Mouse (Mus musculus) hindbrain, embryonic 10.5 days (tissue): ENCODE measurements around the gene Myb. TPM values are rescaled to one million over a fixed set of nuclear protein-coding genes. Genes with fewer than 3 reads are reported as not detected.
"Not testable (repeated sequence)": the region's sequence is repeated elsewhere in the genome, so short reads cannot be mapped to it uniquely, and the experiment has no call there.

Source experiments
- DNase-seq: peaks from one replicate; pipeline ENCODE4 v3.0.0-alpha.2; 2017; ENCODE audit warnings: low spot score
- H3K27ac ChIP-seq: fragments of 300-500 bp; sonication (generic); 2 replicates; pipeline ENCODE4 v1.5.1; 2016; ENCODE audit warnings: mild to moderate bottlenecking, moderate library complexity
- H3K27me3 ChIP-seq: fragments of 300-500 bp; sonication (generic); 2 replicates; pipeline ENCODE4 v1.6.1; 2016; ENCODE audit warnings: mild to moderate bottlenecking; ENCODE audit not compliant: poor library complexity, insufficient read depth, severe bottlenecking
- H3K36me3 ChIP-seq: fragments of 300-500 bp; sonication (generic); 2 replicates; pipeline ENCODE4 v1.6.1; 2016; ENCODE audit warnings: mild to moderate bottlenecking, moderate library complexity
- H3K4me1 ChIP-seq: fragments of 300-500 bp; sonication (generic); replicated peaks from 2 replicates; pipeline ENCODE4 v1.6.1; 2016; ENCODE audit warnings: mild to moderate bottlenecking
- H3K4me3 ChIP-seq: fragments of 300-500 bp; sonication (generic); 2 replicates; pipeline ENCODE4 v1.5.1; 2016; ENCODE audit warnings: mild to moderate bottlenecking, moderate library complexity
- H3K9me3 ChIP-seq: fragments of 300-500 bp; sonication (generic); 2 replicates; pipeline ENCODE4 v1.6.1; 2016; ENCODE audit warnings: mild to moderate bottlenecking, moderate library complexity
- WGBS: fragments of 180-500 bp; shearing (Covaris S2); methylation state at CpG from one replicate; pipeline ENCODE4 v1.1.7; 2016; 5-methylcytosine and 5-hydroxymethylcytosine counted together
- polyA plus RNA-seq: library from polyadenylated mRNA; unstranded; fragments of >200 nt; fragmentation: Nextera tagmentation; extraction: Ambion mirVana; gene quantifications from 2 replicates; pipeline ENCODE4 v1.2.1, GENCODE M21; 2016

Gene Myb
- polyA plus RNA-seq, 1 experiment from 2014 or later = 4.3 TPM

DNA sequence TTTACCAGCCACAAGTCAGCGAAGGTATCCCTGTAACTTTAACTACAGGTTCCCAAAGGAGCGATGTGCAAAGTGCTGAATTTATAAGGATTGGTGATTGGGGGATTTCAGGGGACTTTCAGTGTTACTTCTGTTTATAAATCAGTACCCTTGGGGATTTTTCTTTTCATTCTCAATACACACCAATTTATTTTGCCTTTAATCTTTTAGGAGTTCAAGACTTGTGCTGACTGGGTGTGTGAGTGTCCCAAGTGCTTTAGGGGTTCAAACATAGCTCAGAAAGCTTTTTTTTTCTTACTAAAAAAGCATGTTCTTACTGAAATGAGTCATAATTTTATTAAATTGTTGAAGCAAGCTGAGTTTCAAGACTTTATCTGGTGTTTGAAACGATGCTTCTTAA, 1.3 kb upstream of the Myb start:
- DNase-seq = no peak
- H3K9me3 ChIP-seq = no peaks in the 10 kb centered on the region
- H3K4me1 ChIP-seq = peaks cover 32% of the 10 kb centered on the region
- no peak overlapping the region for H3K27ac ChIP-seq
- H3K27me3 ChIP-seq = peaks cover 66% of the 10 kb centered on the region
- H3K4me3 ChIP-seq = peak overlapping the region; percentile 79; the same call in 1 of the 2 replicates
- H3K36me3 ChIP-seq = no peaks in the 10 kb centered on the region
- 49% methylated on average over 3 of the region's 3 CpGs for WGBS

DNA sequence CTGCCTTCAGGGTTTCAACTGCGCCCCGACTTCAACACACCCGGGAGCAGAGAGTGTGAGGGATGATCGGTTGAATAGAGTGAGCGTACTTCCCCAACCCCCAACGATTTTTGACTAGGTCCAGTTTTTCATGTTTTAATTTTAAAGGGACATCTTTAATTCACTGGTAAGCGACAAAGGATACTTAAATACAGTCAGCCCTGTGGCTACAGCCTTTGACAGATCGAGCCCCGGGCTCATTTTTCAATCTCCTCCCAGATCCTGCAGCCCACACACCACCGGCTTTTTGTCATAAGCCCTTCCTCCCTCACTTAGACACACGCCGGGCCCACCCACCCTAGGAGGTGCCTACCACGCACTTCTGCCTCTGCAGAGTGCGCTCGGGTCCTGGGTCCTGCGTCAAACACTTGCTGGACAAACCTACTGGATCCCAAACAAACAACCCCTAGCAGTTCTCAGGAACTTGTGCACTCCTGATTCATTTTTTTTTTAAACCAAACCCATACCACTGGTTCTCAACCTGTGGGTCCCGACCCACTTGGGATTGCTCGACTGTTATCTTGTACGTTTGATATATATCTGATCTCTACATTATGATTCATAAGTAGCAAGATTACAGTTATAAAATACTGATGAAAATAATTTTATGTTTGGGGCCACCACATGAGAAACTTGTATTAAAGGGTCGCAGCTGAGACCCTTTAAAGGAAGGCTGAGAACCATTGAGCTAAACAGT, 743 bp upstream of the Myb start:
- H3K4me1 ChIP-seq = peaks cover 32% of the 10 kb centered on the region
- no peaks in the 10 kb centered on the region for H3K9me3 ChIP-seq
- 2% methylated on average over 20 of the region's 20 CpGs for WGBS
- peak overlapping the region; percentile 96 for H3K27ac ChIP-seq
- no peaks in the 10 kb centered on the region for H3K36me3 ChIP-seq
- peak; percentile 62 for DNase-seq
- peaks cover 71% of the 10 kb centered on the region for H3K27me3 ChIP-seq
- peak overlapping the region; percentile 79 for H3K4me3 ChIP-seq

DNA sequence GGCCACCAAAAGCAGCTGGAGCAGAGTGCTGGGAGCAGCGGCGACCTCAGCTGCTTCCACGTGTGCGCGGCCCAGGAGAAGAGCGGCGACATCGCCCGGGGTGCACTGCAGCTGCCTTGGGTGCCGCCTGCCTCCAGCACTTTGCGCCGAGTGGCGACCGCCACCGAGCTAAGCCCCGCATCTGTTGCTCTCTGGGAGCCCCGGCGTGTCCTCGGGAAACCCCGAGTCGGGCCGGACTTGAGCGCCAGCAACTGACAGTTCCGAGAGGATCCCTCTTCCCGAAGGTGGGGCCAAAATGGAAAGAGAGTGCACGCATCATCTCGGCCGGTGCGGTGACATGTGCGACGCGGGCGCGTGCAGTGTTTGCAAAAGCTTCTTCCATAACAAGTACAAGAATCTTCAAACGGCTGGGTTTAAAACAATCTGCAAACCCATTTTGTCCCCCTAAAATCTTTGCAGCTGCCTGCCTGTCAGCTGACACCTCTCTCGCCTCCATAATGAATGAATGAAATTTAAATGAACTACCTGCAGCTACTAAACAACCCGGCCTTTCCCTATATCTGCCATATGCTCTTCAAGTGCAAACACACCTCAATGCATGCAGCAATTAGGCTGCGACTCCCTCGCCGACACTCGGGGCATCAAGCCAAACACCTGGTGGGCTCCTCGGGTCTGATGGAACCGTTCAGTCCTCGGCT, 938 bp downstream of the Myb start:
- peak overlapping the region; percentile 96 for H3K27ac ChIP-seq
- no peaks in the 10 kb centered on the region for H3K9me3 ChIP-seq
- H3K4me1 ChIP-seq = peaks cover 32% of the 10 kb centered on the region
- no peaks in the 10 kb centered on the region for H3K36me3 ChIP-seq
- DNase-seq = peak; percentile 61
- under 1% methylated on average over 44 of the region's 44 CpGs for WGBS
- H3K4me3 ChIP-seq = peak overlapping the region; percentile 79
- H3K27me3 ChIP-seq = peaks cover 74% of the 10 kb centered on the region

DNA sequence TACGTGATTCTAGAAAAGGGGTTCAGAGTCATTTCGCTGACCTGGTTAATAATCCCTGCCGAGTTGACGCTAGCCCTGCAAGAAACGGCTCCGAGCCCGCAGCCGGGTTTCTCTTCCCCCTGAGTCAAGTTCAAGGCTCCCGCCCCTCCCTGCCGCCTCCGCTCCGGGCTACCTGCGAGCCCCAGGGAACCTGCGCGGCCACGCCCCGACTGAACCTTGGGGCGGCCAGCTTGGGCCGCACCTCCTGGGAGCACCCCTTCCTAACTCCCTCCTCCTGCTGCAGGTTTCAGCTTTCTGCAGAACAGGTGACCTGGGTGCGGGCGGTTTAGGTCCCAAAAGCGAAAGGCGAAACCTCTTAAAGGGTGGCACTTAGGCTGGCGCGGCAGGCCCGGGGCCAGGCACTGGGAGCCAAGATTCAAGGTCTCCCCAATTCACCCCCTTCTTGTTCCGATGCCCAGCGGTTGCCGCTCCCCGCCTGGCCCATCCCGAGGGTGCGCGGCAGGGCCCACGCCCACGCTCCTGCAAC, 1.8 kb downstream of the Myb start:
- Histone ChIP-seq H3K4me3 (peak overlapping the region; percentile 79), H3K9me3 (no peaks in the 10 kb centered on the region), H3K36me3 (0 out of 2 replicates have a peak, but pooled peaks cover 2% of the 10 kb centered on the region), H3K27me3 (peaks cover 67% of the 10 kb centered on the region), H3K4me1 (peaks cover 32% of the 10 kb centered on the region), H3K27ac (peak overlapping the region; percentile 67; the same call in 1 of the 2 replicates)
- WGBS = under 1% methylated on average over 35 of the region's 35 CpGs
- DNase-seq = peak; percentile 43

DNA sequence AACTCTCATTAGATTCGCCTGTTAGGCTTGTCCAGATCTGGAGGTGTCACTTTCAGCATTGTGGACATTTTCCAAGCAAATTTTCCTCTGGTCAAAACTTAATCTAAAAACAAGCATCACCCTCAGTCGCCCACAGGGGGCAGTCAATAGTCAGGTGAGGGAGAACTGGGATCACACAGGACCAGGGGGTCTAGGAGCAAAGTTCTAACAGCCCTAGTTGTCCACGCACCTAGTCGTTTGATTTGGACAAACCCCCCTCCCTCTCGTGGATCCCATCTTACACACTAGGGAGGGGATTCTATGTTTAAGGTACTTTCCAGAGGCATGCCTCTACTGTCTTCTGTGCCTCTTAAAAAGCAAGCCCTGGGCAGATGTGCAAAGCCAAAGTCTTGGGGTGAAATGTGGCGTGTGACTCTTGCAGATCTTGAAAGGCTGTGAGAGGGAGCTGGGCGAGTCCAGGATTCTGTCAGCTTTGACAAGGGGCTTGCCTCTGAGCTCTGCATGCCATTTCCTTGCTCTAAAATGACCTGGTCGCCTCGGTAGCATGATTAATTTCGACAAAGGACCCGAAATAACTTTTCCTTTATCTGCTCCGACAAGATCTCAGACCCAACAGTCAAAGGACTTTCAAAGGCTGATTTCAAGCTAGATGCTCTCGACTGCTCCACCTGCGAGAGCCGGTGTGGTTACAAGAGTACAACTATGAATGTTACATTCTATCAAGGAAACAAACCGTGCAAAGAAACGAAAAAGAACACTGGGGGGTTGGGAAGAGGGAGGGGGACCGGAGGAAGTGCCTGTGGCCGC, 2.5 kb downstream of the Myb start:
- peak; percentile 58 for DNase-seq
- WGBS = 3% methylated on average over 19 of the region's 19 CpGs
- H3K27ac ChIP-seq = no peak overlapping the region
- H3K9me3 ChIP-seq = no peaks in the 10 kb centered on the region
- H3K36me3 ChIP-seq = peaks cover 8% of the 10 kb centered on the region
- peaks cover 32% of the 10 kb centered on the region for H3K4me1 ChIP-seq
- peaks cover 60% of the 10 kb centered on the region for H3K27me3 ChIP-seq
- H3K4me3 ChIP-seq = peak overlapping the region; percentile 79

DNA sequence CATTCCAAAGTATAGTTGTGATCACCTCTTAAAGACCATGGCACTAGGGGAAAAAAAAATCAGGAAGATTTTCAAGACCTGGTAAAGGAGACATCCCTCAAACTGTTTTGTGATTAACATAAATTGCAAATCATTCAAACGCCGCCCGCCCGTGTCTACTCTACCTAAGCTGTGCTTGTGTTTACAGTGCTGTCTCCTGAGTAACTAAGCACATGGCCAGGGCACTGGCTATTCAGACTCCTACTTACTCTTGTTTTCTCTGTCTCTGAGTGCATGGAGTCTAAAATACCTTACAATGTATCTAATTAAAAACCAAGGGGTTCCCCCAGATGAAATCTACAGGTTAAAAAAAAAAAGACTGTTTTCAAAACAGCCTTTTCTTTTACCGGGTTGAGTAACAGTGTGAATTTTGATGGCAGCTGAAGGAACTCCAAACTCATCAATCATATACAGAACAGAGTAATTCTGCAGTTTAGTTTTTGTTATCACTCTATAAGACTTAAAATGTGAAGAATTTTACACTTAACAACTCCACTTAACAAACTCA, 3.8 kb downstream of the Myb start:
- Histone ChIP-seq H3K27me3 (peaks cover 47% of the 10 kb centered on the region), H3K4me1 (peaks cover 32% of the 10 kb centered on the region), H3K27ac (no peak overlapping the region), H3K36me3 (peaks cover 21% of the 10 kb centered on the region), H3K4me3 (no peak overlapping the region), H3K9me3 (no peaks in the 10 kb centered on the region)
- DNase-seq = no peak
- 85% methylated on average over 5 of the region's 5 CpGs for WGBS

DNA sequence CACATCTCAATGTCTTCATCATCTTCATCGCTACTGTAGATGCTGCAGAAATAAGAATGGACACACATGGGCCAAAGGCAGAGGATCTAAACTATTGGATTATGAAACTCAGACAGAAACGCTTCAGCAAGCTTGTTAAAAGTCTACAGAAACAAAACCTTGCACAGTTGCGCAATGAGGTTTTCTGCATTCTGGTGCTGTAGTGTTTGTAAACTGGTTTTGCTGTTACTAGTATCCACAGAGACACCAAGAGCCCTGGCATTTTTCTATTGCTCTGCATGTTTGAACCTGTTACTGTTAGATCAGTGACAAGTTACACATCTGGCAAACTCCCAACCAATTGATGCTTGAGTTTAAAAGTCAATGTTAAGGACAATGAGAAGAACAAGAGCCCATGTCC, 4.4 kb downstream of the Myb start:
- peaks cover 42% of the 10 kb centered on the region for H3K27me3 ChIP-seq
- no peak overlapping the region for H3K4me3 ChIP-seq
- peaks cover 28% of the 10 kb centered on the region for H3K4me1 ChIP-seq
- H3K36me3 ChIP-seq = peaks cover 27% of the 10 kb centered on the region
- H3K27ac ChIP-seq = no peak overlapping the region
- 96% methylated on average over 3 of the region's 3 CpGs for WGBS
- H3K9me3 ChIP-seq = no peaks in the 10 kb centered on the region
- DNase-seq = no peak

DNA sequence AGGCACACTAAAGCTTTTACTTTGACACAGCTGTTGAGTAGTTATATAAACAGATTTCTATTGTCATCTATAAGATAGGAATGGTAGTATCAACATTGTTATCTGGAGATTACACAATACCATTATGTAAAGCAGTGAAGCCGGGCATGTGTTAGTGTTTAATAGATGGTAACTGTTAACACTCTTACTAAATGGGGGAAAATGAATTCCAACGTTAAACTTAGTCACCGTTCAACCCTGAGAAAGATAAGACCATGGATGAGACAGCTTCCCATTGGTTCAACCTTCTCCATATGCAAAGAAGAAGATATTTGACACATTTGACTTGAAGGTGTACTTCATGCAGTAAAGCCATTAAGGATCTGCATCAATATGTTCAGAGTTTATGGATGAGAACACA, 5.9 kb downstream of the Myb start:
- peaks cover 35% of the 10 kb centered on the region for H3K27me3 ChIP-seq
- H3K9me3 ChIP-seq = no peaks in the 10 kb centered on the region
- peaks cover 41% of the 10 kb centered on the region for H3K36me3 ChIP-seq
- no peak overlapping the region for H3K27ac ChIP-seq
- peaks cover 21% of the 10 kb centered on the region for H3K4me1 ChIP-seq
- WGBS = 90% methylated on average over 3 of the region's 3 CpGs
- H3K4me3 ChIP-seq = no peak overlapping the region
- no peak for DNase-seq

DNA sequence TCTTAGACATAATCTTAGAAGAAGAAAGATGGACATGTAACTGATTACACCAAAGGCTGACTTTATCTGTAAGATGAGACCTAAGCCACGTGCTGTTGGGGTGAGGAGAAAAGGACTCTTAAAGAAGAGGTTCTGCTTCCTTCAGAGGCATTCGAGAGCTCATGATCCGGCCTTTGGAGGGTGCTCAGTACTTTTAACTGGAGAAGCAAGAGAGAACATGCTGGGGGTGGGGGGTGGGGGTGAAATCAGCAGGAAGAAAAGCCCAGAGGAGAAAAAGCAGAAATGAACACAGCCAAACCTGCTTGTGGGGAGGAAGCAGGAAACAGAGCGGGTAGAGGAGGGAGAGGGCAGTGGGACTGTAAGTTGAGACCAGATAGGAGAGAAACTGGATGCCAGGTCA, 7.4 kb downstream of the Myb start:
- H3K36me3 ChIP-seq = peaks cover 56% of the 10 kb centered on the region
- peaks cover 6% of the 10 kb centered on the region; the same call in 1 of the 2 replicates for H3K4me1 ChIP-seq
- 85% methylated on average over 4 of the region's 4 CpGs for WGBS

DNA sequence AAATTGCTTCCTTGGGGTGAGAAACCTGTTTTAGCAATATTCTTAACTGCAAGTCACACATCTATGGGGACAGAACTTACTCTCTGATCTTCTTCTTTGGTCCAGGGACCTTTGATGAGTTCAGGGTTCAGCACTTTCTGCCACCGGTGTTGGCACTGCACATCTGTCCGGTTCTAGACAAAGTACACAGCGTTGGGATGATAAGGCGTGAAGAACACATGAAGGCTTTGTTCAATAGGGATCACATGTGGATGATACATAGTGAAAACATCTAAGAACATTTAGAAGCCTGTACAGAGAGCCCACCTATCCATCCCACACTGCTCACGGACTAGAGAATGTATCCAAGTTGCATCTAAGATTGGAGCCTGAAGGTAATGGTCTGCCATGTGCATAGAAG, 8.0 kb downstream of the Myb start:
- 94% methylated on average over 5 of the region's 5 CpGs for WGBS
- peaks cover 63% of the 10 kb centered on the region for H3K36me3 ChIP-seq

More for the DNA sequence above, 7.4 kb downstream of the Myb start:
- peaks cover 21% of the 10 kb centered on the region for H3K27me3 ChIP-seq
- H3K9me3 ChIP-seq = no peaks in the 10 kb centered on the region
- no peak overlapping the region for H3K27ac ChIP-seq
- no peak for DNase-seq
- no peak overlapping the region for H3K4me3 ChIP-seq

DNA sequence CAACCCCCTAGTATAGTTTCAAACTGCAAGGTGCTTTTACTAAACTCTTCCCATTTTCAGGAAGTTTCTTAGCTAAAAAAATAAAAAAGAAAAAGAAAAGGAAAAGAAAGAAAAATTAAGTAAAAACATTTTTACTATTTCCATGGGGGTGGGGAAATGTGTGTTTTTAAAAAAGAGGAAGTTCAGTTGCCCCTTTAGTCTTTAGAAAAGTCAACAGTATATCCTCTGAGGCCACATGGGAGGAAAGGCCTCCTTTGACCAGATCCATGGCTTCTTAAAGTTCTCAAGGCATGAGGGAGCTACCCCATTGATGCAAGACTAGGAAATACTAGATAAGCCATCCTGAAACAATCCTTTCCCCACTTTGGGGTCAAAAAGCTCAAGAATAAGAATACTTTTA, 9.5 kb downstream of the Myb start:
- peaks cover 69% of the 10 kb centered on the region for H3K36me3 ChIP-seq
- no peak for DNase-seq

More for the DNA sequence above, 8.0 kb downstream of the Myb start:
- Histone ChIP-seq H3K4me3 (no peak overlapping the region), H3K9me3 (no peaks in the 10 kb centered on the region), H3K27ac (no peak overlapping the region), H3K27me3 (peaks cover 14% of the 10 kb centered on the region), H3K4me1 (no peaks in the 10 kb centered on the region)
- DNase-seq = no peak

DNA sequence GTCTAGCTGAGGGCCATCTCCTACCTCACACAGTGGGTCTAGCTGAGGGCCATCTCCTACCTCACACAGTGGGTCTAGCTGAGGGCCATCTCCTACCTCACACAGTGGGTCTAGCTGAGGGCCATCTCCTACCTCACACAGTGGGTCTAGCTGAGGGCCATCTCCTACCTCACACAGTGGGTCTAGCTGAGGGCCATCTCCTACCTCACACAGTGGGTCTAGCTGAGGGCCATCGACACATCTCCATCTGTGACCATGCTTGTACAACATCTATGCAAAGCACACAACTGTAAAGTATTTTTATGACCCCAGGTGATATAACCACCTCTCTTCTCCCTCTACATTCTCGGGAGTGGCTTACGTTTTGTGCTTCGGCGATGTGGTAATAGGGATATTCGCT, 10.8 kb downstream of the Myb start:
- H3K36me3 ChIP-seq = peaks cover 69% of the 10 kb centered on the region
- 94% methylated on average over 6 of the region's 6 CpGs for WGBS
- H3K4me3 ChIP-seq = not testable (repeated sequence)

More for the DNA sequence above, 9.5 kb downstream of the Myb start:
- Histone ChIP-seq H3K9me3 (no peaks in the 10 kb centered on the region), H3K4me1 (no peaks in the 10 kb centered on the region), H3K27me3 (peaks cover 1% of the 10 kb centered on the region; the same call in 1 of the 2 replicates), H3K27ac (no peak overlapping the region), H3K4me3 (no peak overlapping the region)

More for the DNA sequence above, 10.8 kb downstream of the Myb start:
- H3K4me1 ChIP-seq, H3K27ac ChIP-seq, H3K9me3 ChIP-seq, H3K27me3 ChIP-seq, DNase-seq: not testable (repeated sequence)
